Mouse (Mus musculus): ENCODE data around the gene Dnajc17. TPM values are rescaled to one million over a fixed set of nuclear protein-coding genes. Genes with fewer than 3 reads are reported as not detected.

Dnajc17 gene
- total RNA-seq, 2 experiments from 2014 or later, result 6.4 to 7.1 TPM

DNA sequence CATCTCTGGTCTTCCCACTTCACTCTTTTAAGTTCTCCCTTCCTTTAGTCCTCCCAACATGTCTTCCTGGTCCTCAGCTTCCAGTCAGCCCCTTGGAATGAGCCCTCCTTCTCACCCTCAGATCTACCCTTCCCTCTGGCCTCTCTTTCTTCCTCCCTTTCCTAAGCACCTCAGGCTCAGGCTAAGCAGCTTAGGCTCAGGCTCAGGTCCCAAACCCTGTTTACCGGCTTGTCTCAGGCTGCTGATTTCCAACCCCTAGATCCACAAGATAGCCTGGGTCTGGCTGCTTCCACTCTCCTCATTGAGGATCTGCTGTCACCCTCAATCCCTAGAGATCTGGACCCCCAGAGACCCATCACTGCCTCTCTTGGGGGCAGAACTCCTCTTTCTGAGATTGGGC lies 10.5 kb downstream of the Dnajc17 start:
- DNase-seq, result no peak

GRCm38 (mm10) chr2:119197493-119197892 lies 11.1 kb downstream of the Dnajc17 start:
- no peak for DNase-seq

DNA sequence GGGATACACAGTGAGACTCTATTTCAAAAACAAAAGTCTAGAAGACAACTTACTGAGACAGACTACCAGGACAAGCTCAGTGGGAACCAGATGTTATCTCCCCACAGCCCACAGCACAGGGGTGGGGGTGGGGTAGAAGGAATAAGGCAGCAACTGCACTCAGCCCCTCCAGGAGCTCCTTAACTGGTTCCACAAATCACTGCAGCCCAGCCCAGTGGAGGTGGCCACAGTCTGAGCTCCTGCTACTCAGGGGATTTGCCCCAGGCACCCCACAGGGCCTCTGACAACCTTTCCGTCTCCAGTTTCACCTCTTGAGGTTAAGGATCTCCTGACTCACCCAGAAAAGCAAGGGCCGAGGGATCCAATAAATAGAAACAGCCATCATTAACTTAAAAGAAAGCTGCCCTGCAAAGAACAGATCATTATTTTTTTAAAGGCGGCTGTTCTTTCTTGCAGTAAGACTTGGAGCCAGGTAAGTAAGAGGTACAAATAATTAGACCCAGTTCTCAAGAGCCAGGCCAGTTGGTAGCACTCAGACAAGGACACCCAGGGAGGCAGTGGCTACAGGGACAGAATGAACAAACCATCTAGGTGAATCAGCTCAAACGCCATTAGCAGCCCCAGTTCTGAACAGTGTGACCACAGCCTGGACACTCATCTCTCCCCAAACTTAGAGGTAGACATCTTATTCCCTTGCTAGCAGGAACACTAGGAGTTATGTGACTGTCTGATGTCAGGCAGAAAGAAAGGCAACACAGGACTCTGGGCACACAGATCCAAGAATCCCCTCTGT lies 12.1 kb downstream of the Dnajc17 start:
- DNase-seq, result no peak

DNA sequence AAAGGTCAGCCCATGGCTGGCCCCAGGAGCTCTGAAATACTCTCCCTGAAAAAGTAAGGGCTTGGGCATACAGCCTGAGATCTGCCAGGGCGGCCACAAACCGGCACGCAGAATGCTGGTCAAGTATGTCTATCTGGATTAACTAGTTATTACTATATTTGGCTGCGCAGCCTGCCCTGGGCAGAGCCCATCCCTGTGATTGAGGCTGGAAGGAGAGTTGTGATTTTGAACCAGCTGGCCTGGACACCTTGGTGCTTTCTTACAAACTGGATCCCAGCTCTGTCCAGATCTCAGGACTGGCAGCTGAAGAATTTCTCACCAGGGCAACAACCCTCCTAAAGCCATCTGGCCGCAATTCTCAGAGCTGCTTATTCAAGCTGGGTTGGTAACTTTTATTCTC lies 14.5 kb downstream of the Dnajc17 start:
- DNase-seq, result peak; percentile 74

GRCm38 (mm10) chr2:119190969-119191368 lies 17.6 kb downstream of the Dnajc17 start:
- no peak for DNase-seq

DNA sequence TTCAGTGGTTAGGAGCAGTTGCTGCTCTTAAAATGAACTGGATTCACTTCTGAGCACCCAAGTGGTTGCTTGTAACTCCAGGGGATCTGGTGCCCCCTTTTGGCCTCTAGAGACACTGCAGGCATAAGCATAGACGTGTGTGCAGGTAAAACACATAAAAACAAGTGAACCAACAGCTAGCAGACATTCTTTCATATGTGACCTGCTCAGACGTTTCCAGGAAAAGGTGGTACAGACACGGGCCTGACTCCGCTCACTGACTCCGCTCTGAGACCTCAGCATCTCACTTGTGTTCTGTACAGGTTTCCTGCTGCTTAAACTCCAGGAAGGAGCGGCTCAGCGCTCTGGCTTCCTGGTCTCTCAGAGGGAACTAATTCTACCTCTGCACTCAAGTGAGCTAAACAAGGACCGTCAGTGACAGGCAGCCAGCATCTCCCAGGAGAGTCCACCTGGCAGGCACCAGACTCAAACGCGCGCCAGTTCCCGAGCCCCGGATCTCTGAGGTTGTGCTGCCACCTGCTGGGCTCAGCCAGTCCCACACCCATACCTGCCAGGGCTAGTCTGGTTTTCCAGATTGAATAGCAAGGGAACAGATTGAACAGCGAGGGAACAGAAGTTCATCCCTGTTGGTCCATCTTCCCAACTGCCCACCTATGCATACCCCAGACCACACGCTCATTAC lies 19.4 kb downstream of the Dnajc17 start:
- peak; percentile 72 for DNase-seq

DNA sequence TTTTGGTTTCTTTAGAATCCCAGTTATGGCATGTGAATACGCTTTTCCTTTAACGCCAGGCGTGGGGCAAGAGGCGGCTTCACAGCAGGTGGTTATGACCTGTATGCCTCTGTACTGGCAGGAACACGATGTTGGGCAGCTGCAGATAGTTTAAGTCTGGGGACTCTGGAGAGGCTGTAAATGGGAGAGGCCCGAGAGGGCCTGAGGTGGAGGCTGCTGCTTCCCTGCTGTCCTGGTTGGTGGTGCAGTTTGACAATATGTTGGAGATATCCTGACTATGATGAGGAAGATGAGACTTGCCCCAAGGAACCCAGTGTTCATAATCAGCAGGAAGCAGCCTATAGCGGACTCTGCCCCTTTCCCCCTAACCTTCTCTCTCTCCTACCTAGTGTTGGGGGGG lies 25.7 kb downstream of the Dnajc17 start:
- DNase-seq, result no peak

GRCm38 (mm10) chr2:119177384-119177939 lies 31.1 kb downstream of the Dnajc17 start:
- no peak for DNase-seq

DNA sequence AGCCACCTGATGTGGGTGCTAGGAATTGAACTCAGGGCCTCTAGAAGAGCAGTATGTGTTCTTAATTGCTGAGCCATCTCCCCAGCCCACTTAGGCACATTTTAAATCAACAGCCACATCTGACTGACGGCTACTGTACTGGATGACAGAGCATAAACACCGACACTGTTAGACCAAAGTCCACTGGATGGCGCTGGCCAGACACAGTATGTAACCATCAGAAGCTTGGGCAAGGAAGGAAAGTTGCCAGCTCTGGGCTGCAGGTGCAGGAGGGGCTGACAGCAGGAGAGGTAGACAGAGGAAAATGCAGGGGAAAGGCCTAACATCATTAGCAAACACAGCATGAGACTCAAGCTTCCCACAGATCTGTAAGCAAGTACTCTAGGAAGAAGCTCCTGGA lies 31.8 kb downstream of the Dnajc17 start:
- no peak for DNase-seq

DNA sequence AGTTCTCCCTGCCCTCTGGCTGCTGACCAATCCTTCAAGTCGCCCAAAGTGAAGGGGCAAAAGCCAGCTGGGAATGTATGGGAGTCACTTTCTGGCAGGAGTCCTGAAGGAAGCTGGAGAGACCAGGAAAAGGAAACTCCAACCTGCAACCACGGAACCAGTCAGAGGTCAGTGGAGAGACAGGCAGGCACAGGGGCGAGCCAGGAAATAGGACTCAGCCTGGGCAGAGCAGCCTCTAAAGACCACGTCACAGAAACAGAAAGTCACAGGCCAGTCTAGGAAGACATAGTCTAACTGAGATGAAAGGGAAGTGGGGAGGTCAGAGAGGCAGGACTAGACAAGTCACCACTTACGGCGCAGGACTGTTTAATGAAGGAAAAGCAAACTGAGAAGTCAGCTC lies 33.0 kb downstream of the Dnajc17 start:
- DNase-seq, result no peak

GRCm38 (mm10) chr2:119174866-119175265 lies 33.7 kb downstream of the Dnajc17 start:
- DNase-seq, result no peak

GRCm38 (mm10) chr2:119173991-119174651 lies 34.5 kb downstream of the Dnajc17 start, which contains the start of gene Gm14137:
TSS of gene Gm14137 (plus strand) at chr2:119174509.
- no peak for DNase-seq

DNA sequence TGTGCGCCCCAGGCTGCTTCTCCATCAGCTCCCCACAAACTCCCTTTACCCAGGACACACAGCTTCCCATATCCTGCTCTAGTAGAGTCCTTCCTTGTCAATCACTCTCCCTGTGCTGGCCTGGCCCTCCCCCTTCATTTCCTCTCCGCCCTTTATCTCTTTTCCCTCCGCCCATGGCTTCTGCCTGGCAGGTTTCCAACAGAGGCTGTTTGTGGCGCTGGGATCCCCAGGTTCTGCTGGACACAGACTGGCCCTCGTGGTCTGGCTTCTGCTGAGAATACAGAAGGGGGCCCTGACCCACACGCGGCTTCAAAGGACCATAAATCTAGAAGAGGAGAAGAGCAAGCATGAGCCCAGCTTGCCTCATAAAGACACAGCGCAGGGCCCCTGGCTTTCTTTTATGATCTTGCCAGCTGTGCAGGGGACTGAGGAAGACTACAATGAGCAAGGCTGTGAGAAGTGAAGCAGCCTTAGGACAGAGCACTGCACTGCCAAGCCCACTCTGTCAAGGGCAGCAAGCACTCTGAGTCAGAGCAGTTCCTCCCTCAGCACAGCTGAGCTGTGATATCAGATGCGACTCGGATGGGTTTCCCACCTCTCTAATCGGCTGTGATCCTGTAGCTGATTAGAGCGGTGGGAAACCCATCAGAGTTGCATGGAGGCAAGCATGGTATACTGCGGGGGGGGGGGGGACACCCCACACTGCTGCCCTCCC lies 35.6 kb downstream of the Dnajc17 start:
- peak; percentile 27 for DNase-seq

DNA sequence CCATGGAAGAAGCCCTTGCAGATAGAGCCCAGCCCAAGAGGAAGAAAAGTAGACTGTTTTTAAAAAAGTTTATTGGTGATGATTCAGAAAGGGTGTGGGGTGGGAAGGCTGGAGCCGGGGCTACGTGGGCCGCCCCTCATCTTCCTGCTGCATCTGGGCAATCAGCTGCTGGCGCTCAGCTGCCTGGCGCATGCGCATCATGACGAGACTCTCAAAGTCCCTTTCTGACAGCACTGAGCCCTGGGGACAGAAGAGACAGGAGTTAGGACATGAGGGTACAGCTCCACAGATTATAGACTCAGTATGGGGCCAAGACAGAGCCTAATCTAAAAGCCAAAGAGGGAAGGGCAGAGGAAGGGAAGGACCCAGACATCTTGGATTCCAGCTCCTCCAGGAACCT lies 36.1 kb downstream of the Dnajc17 start:
- DNase-seq, result no peak

- no peak for DNase-seq
Observed at GRCm38 (mm10) chr2:119171574-119171973, 37.0 kb downstream of the Dnajc17 start.

DNA sequence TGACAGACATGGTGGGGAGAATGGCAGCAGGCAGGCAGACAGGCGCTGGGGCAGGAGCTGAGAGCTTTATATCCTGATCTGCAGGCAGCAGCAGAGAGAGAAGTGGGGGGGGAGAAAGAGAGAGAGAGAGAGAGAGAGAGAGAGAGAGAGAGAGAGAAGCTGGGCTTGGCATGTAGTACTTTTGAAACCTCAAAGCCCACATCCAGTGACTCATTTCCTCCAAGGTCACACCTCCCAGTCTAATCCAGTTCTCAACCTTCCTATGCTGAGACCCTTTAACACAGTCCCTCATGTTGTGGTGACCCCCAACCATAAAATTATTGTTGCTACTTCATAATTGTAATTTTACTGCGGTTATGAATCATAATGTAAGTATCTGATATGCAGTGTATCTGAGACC lies 38.3 kb downstream of the Dnajc17 start:
- no peak for DNase-seq

DNA sequence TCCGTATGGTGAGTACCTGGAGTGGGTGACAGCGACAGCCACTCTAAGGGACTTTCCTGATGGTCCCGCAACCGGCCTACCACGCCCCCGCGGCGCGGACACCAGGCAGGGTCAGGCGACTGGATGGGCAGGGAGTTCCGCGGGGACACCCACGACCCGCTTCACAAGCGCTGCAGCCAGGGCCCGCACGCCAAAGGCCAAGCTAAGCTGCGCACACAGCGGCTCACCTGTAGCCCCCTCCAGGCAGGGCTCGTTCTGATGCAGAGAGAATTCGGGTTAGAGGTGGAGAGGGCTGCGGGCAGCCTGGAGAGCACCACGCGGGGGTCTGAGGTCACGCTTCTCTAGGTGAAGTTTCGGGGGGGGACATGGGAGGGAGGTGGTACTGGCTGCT lies 40.7 kb downstream of the Dnajc17 start:
- no peak for DNase-seq

- peak; percentile 62 for DNase-seq
Observed at GRCm38 (mm10) chr2:119166901-119167865, 41.4 kb downstream of the Dnajc17 start, which contains the start of gene Gchfr. TSS of gene Gchfr (plus strand) at chr2:119167773.

DNA sequence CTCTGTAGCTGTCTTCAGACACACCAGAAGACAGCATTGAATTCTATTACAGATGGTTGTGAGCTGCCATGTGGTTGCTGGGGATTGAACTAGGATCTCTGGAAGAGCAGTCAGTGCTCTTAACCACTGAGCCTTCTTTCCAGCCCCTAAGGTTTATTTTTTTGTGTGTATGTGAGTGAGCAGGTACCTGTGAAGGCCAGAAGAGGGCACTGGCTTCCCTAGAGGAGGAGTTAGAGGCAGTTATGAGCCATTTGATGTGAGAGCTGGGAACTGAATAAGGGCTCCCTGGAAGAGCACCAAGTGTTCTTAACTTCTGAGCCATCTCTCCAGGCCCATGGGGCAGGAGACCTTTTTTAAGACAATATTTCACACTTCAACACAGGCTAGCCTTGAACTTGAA lies 43.2 kb downstream of the Dnajc17 start:
- no peak for DNase-seq

DNA sequence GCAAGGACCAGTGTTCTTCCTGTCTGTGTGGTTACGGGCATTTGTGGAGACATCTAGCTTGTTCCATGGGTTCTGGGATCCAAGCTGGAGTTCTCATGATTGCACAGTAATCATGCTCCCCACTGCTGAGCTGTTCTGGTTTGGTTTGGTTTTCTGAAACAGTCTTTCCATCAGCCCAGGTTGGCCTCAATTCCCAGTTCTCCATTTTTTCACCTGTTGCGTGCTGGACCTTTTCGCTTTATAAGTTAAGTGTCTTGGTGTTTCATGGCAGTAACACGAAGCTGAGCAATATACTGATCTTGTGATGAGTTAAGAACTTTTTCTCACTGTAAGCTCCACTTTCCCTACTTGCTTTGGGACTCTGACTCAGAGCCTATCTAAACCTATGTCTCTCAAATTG lies 44.6 kb downstream of the Dnajc17 start:
- no peak for DNase-seq

GRCm38 (mm10) chr2:119163135-119163534 lies 45.5 kb downstream of the Dnajc17 start:
- no peak for DNase-seq

Data from gastrocnemius, postnatal 25 days (tissue).